Mouse (Mus musculus) limb, embryonic 14.5 days (tissue): ENCODE measurements around the gene Cdc14a. TPM values are rescaled to one million over a fixed set of nuclear protein-coding genes. Genes with fewer than 3 reads are reported as not detected.
A peak's percentile ranks its signal among the peaks of the same experiment; 100 is the strongest.

Experiments
- ATAC-seq: fragments of 200-750 bp; cut with Nextera tagmentation; 2 replicates; pipeline ENCODE4 v1.8.0; 2017; ENCODE audit warnings: low read depth, moderate number of reproducible peaks, moderate TSS enrichment; ENCODE audit not compliant: low FRiP score
- DNase-seq: peaks from one replicate; pipeline ENCODE4 v3.0.0-alpha.2; 2015; ENCODE audit warnings: low spot score
- H3K27ac ChIP-seq: fragments of 300-500 bp; sonication (generic); replicated peaks from 2 replicates; pipeline ENCODE4 v1.5.1; 2014; ENCODE audit warnings: low read depth, mild to moderate bottlenecking, low read length, moderate library complexity, mixed read lengths
- H3K27me3 ChIP-seq: fragments of 300-500 bp; sonication (generic); 2 replicates; pipeline ENCODE4 v1.6.1; 2014; ENCODE audit warnings: low read length, mixed read lengths; ENCODE audit not compliant: control insufficient read depth, insufficient read depth
- H3K36me3 ChIP-seq: fragments of 300-500 bp; sonication (generic); 2 replicates; pipeline ENCODE4 v1.6.1; 2014; ENCODE audit warnings: mild to moderate bottlenecking, low read length, moderate library complexity, mixed read lengths; ENCODE audit not compliant: control insufficient read depth, insufficient read depth
- H3K4me1 ChIP-seq: fragments of 300-500 bp; sonication (generic); 2 replicates; pipeline ENCODE4 v1.6.1; 2014; ENCODE audit warnings: antibody characterized with exemption, low read length, mixed read lengths; ENCODE audit not compliant: control insufficient read depth, insufficient read depth
- H3K4me2 ChIP-seq: fragments of 300-500 bp; sonication (generic); replicated peaks from 2 replicates; pipeline ENCODE4 v1.6.1; 2014; ENCODE audit warnings: low read depth, mild to moderate bottlenecking, low read length, moderate library complexity; ENCODE audit not compliant: severe bottlenecking
- H3K4me3 ChIP-seq: fragments of 300-500 bp; sonication (generic); replicated peaks from 2 replicates; pipeline ENCODE4 v1.5.1; 2014; ENCODE audit warnings: low read length
- H3K9ac ChIP-seq: fragments of 300-500 bp; sonication (generic); 2 replicates; pipeline ENCODE4 v1.6.1; 2014; ENCODE audit warnings: mild to moderate bottlenecking, low read depth, low read length, moderate library complexity; ENCODE audit not compliant: severe bottlenecking
- H3K9me3 ChIP-seq: fragments of 300-500 bp; sonication (generic); 2 replicates; pipeline ENCODE4 v1.6.1; 2016; ENCODE audit warnings: low read length; ENCODE audit not compliant: control insufficient read depth
- POLR2A ChIP-seq: fragments of 200-500 bp; IDR thresholded peaks from 2 replicates; pipeline ENCODE4 v1.8.0; 2012; ENCODE audit warnings: inconsistent platforms, mild to moderate bottlenecking, moderate library complexity, borderline replicate concordance; ENCODE audit not compliant: insufficient read depth, insufficient read length; ENCODE audit errors: extremely low read depth
- WGBS: fragments of 180-500 bp; shearing (Covaris S2); extraction: QIAGEN DNeasy Blood & Tissue Kit; methylation state at CpG from one replicate; pipeline ENCODE4 v1.1.7; 2014; 5-methylcytosine and 5-hydroxymethylcytosine counted together
- polyA plus RNA-seq, 2 experiments: library from polyadenylated mRNA; depleted of rRNA in 1 of 2; stranded (reverse) in 1 of 2; unstranded in 1 of 2; fragments of >200 nt; fragmentation: Nextera tagmentation in 1 of 2; extraction: Ambion mirVana in 1 of 2; gene quantifications; 2 replicates each; pipeline versions ENCODE4 v1.2.1 to v1.2.3; 2012 to 2014

The Cdc14a gene
- polyA plus RNA-seq, 2 experiments: 8.4 TPM

DNA sequence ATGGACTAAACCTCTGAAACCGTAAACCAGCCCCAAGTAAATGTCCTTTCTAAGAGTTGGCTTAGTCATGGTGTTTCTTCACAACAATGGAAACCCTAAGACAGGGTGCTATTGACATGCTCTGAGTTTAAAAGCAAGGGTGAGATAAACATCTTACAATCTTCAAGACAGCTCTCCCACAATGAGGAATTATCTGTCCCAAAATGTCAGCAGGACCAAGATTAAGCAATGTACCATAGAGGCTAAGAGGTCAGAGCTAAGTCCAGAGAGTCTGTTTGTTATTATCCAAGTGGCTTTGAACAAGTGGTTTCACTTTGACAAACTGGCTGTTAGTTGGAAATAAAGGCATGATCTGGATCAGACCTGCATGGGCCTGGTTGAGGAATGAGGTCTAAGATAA is 159.9 kb downstream of the Cdc14a start:
- no peak for DNase-seq
- no peak for TF ChIP-seq POLR2A
- no peak for ATAC-seq
- Histone ChIP-seq H3K9me3 (no peaks in the 10 kb centered on the region), H3K4me2 (no peak overlapping the region), H3K4me1 (peaks cover 9% of the 10 kb centered on the region; the same call in 1 of the 2 replicates), H3K27me3 (no peaks in the 10 kb centered on the region), H3K4me3 (no peak overlapping the region), H3K36me3 (no peaks in the 10 kb centered on the region), H3K27ac (no peak overlapping the region), H3K9ac (no peak overlapping the region)
- 67% methylated on average over 1 of the region's 1 CpGs for WGBS

DNA sequence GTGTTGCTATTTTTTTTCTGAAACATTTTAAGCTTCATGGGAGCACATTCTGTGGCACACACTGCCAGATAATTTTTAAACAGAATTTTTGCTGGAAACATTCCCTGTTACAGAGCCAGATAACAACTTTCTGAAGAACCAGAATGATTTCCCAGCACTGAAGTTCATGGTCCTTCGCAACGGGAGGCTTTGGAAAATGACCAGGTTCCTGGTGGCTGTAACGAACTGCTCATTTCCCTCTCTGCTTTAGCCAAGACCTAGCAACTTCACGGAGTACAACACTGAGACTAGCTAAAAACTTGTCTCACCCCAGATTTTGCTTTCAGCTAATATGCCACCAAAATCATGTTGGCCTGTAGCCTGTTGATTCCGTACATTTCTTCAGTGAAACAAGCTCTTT is 160.8 kb downstream of the Cdc14a start:
- Histone ChIP-seq H3K27ac (no peak overlapping the region), H3K36me3 (no peaks in the 10 kb centered on the region), H3K4me3 (no peak overlapping the region), H3K9ac (no peak overlapping the region), H3K4me1 (peaks cover 9% of the 10 kb centered on the region; the same call in 1 of the 2 replicates), H3K9me3 (no peaks in the 10 kb centered on the region), H3K4me2 (no peak overlapping the region), H3K27me3 (no peaks in the 10 kb centered on the region)
- ATAC-seq (no peak), DNase-seq (no peak)
- WGBS: 75% methylated on average over 5 of the region's 5 CpGs
- TF ChIP-seq POLR2A: no peak

DNA sequence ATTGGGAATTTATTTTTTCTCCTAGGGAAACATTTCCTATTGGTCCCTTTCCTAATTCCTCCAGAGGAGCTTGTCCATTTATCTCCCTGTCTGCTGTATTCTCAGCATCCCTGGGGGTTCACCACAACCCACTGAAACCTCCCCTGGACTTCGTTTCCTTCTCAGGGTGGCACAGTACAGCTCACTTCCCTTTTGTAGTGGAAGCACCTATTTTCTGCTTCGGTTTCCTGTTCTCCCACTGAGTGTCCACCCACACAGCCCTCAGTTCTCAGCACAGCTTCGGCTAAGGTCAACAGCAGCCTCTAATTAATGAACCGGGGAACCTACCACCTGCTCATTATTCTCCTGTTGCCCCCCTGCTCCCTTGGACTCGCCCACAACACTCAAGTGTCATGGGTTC is 167.7 kb downstream of the Cdc14a start:
- Histone ChIP-seq H3K4me1 (peaks cover 22% of the 10 kb centered on the region), H3K27me3 (peaks cover 33% of the 10 kb centered on the region), H3K4me3 (no peak overlapping the region), H3K9me3 (no peaks in the 10 kb centered on the region), H3K4me2 (no peak overlapping the region), H3K36me3 (no peaks in the 10 kb centered on the region), H3K27ac (no peak overlapping the region), H3K9ac (no peak overlapping the region)
- WGBS: 33% methylated on average over 5 of the region's 5 CpGs
- no peak for DNase-seq
- ATAC-seq: no peak
- TF ChIP-seq POLR2A: no peak

DNA sequence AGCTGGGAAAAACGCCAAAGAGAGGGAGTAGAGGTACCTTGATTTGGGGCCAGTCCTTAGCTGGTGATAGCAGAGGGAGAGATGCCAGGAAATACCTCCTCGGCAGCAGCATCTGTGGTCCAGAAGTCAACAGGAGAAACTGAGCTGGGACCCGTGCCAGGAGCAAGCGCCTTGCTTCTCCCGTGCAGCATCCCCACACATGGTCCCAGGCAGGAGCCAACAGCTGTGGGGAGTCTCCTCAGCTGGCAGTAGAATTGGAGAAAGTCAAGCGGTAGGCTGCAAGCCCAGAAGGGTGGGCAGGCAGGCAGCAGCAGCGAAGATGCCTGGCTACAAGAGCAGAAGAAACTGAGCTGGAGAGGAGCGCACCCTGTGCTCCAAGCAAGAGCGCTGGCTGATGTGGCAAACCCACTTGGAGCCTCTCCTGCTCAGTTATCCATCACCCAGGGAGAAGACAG is 170.7 kb downstream of the Cdc14a start, which contains the start of gene Gpr88:
Gpr88 (minus strand) TSS at position 427 of the 455 bp plus-strand sequence.
- H3K4me2 ChIP-seq: peak within 1 kb of the TSS; percentile 98
- H3K9ac ChIP-seq: peak within 1 kb of the TSS; percentile 58
- peaks cover 48% of the 10 kb centered on the region for H3K27me3 ChIP-seq
- 6% methylated on average over 9 of the region's 9 CpGs for WGBS
- no peak within 1 kb of the TSS for H3K27ac ChIP-seq
- peak; percentile 85 for ATAC-seq
- DNase-seq: peak; percentile 92
- TF ChIP-seq POLR2A: no peak
- no peaks in the 10 kb centered on the region for H3K36me3 ChIP-seq
- no peaks in the 10 kb centered on the region for H3K9me3 ChIP-seq
- H3K4me1 ChIP-seq: peaks cover 23% of the 10 kb centered on the region
- H3K4me3 ChIP-seq: peak within 1 kb of the TSS; percentile 53

DNA sequence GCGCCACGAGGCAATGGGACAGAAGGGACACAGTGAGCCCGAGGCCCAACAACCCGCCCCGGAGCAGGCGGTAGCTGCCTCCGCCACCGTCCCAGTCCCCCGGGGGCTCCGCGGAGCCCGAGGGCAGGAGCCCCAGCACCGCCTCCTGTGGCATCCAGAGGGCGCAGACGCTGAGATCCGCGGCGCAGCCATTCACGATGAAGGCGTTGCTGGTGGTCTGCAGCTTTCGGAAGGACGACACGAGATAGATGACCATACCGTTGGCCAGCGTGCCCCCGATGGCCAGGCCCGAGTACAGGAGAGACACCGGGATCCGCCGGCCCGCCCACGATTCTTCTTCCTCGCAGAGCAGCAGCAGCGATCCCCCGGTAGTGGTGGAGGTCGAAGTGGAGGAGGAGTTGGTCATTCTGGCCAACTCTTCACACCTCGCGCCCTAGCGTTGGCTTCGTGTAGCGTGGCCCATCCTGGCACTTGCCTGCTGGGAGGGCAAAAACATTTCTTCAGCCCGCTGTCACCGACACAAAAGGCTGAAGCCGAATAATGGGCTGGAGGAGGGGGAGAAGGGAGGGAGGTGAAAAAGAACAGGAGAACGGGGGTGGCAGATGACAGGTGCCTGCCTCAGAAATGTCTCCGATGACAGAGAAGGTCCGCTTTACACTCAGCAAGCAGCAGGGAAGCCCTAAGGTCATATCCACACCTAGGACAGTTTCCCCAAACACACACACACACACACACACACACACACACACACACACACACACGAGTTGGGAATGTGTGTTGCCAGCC is 171.4 kb downstream of the Cdc14a start:
- ATAC-seq (peak; percentile 34), DNase-seq (no peak)
- no peak overlapping the region for H3K27ac ChIP-seq
- peak overlapping the region; percentile 53 for H3K4me3 ChIP-seq
- no peaks in the 10 kb centered on the region for H3K9me3 ChIP-seq
- H3K27me3 ChIP-seq: peaks cover 48% of the 10 kb centered on the region
- no peak for TF ChIP-seq POLR2A
- peak overlapping the region; percentile 58 for H3K9ac ChIP-seq
- H3K4me2 ChIP-seq: peak overlapping the region; percentile 98
- H3K36me3 ChIP-seq: no peaks in the 10 kb centered on the region
- H3K4me1 ChIP-seq: peaks cover 23% of the 10 kb centered on the region
- WGBS: under 1% methylated on average over 43 of the region's 48 CpGs
